Mouse (Mus musculus): ENCODE results near the gene Gpx4. TPM values are rescaled to one million over a fixed set of nuclear protein-coding genes. Genes with fewer than 3 reads are reported as not detected.

The Gpx4 gene
- polyA plus RNA-seq, 1 experiment from 2014 or later, result 515 TPM

DNA sequence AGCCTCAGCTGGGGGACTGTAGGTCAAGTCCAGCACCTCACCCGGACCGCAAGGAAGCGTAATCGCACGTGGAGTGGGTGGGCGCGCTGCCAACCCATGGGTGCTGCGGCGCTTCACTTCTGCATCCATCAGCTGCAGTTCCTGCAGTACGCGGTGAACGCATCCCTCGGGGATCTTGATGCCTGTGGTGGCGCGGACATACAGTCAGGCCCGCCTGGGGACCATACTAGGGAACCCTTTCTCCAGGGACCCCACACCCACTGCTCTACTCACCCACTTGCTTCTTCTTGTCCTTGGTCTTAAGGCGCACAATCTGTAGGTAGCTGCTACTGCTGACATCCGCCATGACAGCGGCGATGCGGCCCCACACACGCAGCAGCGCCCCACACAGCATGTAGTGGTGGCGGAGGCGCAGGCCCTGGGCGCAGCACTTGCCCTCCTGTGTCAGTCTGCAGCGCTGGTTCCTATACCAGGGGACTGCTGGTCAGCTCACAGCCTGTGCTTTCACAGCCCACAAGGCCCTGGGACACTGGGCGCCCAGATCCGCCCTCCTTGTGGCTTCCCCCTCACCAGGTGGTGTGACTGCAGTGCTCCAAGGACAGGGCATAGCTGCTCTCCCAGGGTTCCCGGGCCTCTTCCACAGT lies 10.8 kb downstream of the Gpx4 start:
- no peak for DNase-seq (ENCODE audit: low spot score)
- Histone ChIP-seq H3K4me3 (ENCODE audit: low read depth, low read length) (no peak overlapping the region), H3K4me1 (ENCODE audit: control insufficient read depth, insufficient read depth, low read length) (no peaks in the 10 kb centered on the region; the same call in 1 of the 2 replicates), H3K9ac (replicated peaks; ENCODE audit: low read length) (no peak overlapping the region), H3K27me3 (ENCODE audit: control insufficient read depth, insufficient read depth, low read length) (no peaks in the 10 kb centered on the region), H3K4me2 (ENCODE audit: low read depth, low read length) (no peak overlapping the region), H3K36me3 (replicated peaks; ENCODE audit: control insufficient read depth, insufficient read depth, low read depth, low read length) (peaks cover 6% of the 10 kb centered on the region), H3K27ac (replicated peaks; ENCODE audit: low read depth, low read length) (no peak overlapping the region), H3K9me3 (replicated peaks; ENCODE audit: control insufficient read depth, low read length) (no peaks in the 10 kb centered on the region)
- WGBS, result 80% methylated on average over 30 of the region's 30 CpGs
- ATAC-seq (replicated peaks; ENCODE audit: insufficient number of reproducible peaks, low FRiP score, low TSS enrichment, low read depth), result no peak

- Histone ChIP-seq H3K27me3 (ENCODE audit: control insufficient read depth, insufficient read depth, low read length) (no peaks in the 10 kb centered on the region), H3K4me3 (ENCODE audit: low read depth, low read length) (no peak overlapping the region), H3K27ac (replicated peaks; ENCODE audit: low read depth, low read length) (no peak overlapping the region), H3K9ac (replicated peaks; ENCODE audit: low read length) (no peak overlapping the region), H3K4me1 (ENCODE audit: control insufficient read depth, insufficient read depth, low read length) (no peaks in the 10 kb centered on the region), H3K4me2 (ENCODE audit: low read depth, low read length) (no peak overlapping the region), H3K36me3 (replicated peaks; ENCODE audit: control insufficient read depth, insufficient read depth, low read depth, low read length) (no peaks in the 10 kb centered on the region), H3K9me3 (replicated peaks; ENCODE audit: control insufficient read depth, low read length) (no peaks in the 10 kb centered on the region)
- 94% methylated on average over 5 of the region's 5 CpGs for WGBS
- ATAC-seq (replicated peaks; ENCODE audit: insufficient number of reproducible peaks, low FRiP score, low TSS enrichment, low read depth) (no peak), DNase-seq (ENCODE audit: low spot score) (no peak)
Observed at GRCm38 (mm10) chr10:80063104-80063503, 16.1 kb downstream of the Gpx4 start.

GRCm38 (mm10) chr10:80063877-80064650 lies 17.1 kb downstream of the Gpx4 start:
- Histone ChIP-seq H3K27ac (replicated peaks; ENCODE audit: low read depth, low read length) (no peak overlapping the region), H3K27me3 (ENCODE audit: control insufficient read depth, insufficient read depth, low read length) (no peaks in the 10 kb centered on the region), H3K36me3 (replicated peaks; ENCODE audit: control insufficient read depth, insufficient read depth, low read depth, low read length) (no peaks in the 10 kb centered on the region), H3K9ac (replicated peaks; ENCODE audit: low read length) (no peak overlapping the region), H3K4me3 (ENCODE audit: low read depth, low read length) (no peak overlapping the region), H3K9me3 (replicated peaks; ENCODE audit: control insufficient read depth, low read length) (no peaks in the 10 kb centered on the region), H3K4me2 (ENCODE audit: low read depth, low read length) (no peak overlapping the region), H3K4me1 (ENCODE audit: control insufficient read depth, insufficient read depth, low read length) (no peaks in the 10 kb centered on the region)
- DNase-seq (ENCODE audit: low spot score) (no peak), ATAC-seq (replicated peaks; ENCODE audit: insufficient number of reproducible peaks, low FRiP score, low TSS enrichment, low read depth) (no peak)
- WGBS, result 79% methylated on average over 23 of the region's 23 CpGs

DNA sequence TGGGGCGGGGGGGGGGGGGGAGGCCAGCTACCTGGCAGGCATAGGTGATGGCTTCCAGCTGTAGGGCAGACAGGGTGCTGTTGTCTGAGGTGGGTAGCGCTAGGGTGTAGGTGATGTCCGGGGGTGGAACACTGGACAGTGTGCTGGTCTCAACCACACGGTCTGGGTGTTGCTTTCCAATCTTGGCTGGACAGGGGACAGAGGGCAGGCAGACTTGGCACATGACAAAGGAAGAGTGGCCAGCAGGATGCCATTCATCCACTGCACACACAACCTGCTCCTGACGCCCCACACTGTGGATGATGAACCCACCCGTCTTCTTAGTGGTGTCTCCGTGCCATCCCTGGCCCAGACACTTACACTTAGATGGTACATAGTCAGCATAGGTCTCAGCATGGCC lies 22.3 kb downstream of the Gpx4 start:
- no peak overlapping the region for H3K4me3 ChIP-seq (ENCODE audit: low read depth, low read length)
- H3K4me1 ChIP-seq (ENCODE audit: control insufficient read depth, insufficient read depth, low read length), result no peaks in the 10 kb centered on the region; the same call in none of the 2 replicates
- H3K9me3 ChIP-seq (replicated peaks; ENCODE audit: control insufficient read depth, low read length), result no peaks in the 10 kb centered on the region
- DNase-seq (ENCODE audit: low spot score), result no peak
- WGBS, result 98% methylated on average over 6 of the region's 7 CpGs
- H3K27me3 ChIP-seq (ENCODE audit: control insufficient read depth, insufficient read depth, low read length), result no peaks in the 10 kb centered on the region
- no peak for ATAC-seq (replicated peaks; ENCODE audit: insufficient number of reproducible peaks, low FRiP score, low TSS enrichment, low read depth)
- no peak overlapping the region for H3K27ac ChIP-seq (replicated peaks; ENCODE audit: low read depth, low read length)
- no peak overlapping the region for H3K9ac ChIP-seq (replicated peaks; ENCODE audit: low read length)
- no peaks in the 10 kb centered on the region for H3K36me3 ChIP-seq (replicated peaks; ENCODE audit: control insufficient read depth, insufficient read depth, low read depth, low read length)
- H3K4me2 ChIP-seq (ENCODE audit: low read depth, low read length), result no peak overlapping the region

DNA sequence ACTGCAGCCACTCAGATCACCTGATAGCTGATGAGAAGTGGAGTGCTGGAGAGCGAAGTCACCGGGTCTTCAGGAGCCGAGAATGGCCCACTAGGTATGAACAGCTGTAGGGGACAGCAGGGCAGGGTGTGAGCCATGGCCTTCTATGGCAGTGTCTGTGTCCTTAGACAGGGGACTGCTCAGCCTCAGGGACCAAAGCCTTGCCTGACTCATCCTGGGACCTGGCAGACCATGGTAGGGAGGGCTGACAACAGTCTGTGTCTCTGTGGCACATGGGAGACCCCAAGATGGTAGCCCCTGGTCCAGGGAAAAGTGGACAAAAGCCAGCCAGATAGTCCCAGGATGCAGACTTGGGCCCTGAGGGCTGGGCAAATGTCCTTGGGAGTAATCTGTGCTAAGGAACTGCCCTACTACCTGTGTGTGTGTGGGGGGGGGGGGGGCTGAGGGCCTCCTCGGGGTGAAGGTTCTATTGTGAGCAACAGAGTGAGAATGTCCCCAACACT lies 23.0 kb downstream of the Gpx4 start:
- no peak for DNase-seq (ENCODE audit: low spot score)
- Histone ChIP-seq H3K36me3 (replicated peaks; ENCODE audit: control insufficient read depth, insufficient read depth, low read depth, low read length) (no peaks in the 10 kb centered on the region), H3K27ac (replicated peaks; ENCODE audit: low read depth, low read length) (no peak overlapping the region), H3K9me3 (replicated peaks; ENCODE audit: control insufficient read depth, low read length) (no peaks in the 10 kb centered on the region), H3K4me3 (ENCODE audit: low read depth, low read length) (no peak overlapping the region), H3K9ac (replicated peaks; ENCODE audit: low read length) (no peak overlapping the region), H3K27me3 (ENCODE audit: control insufficient read depth, insufficient read depth, low read length) (no peaks in the 10 kb centered on the region), H3K4me2 (ENCODE audit: low read depth, low read length) (no peak overlapping the region), H3K4me1 (ENCODE audit: control insufficient read depth, insufficient read depth, low read length) (no peaks in the 10 kb centered on the region; the same call in none of the 2 replicates)
- ATAC-seq (replicated peaks; ENCODE audit: insufficient number of reproducible peaks, low FRiP score, low TSS enrichment, low read depth), result no peak
- 94% methylated on average over 4 of the region's 4 CpGs for WGBS

DNA sequence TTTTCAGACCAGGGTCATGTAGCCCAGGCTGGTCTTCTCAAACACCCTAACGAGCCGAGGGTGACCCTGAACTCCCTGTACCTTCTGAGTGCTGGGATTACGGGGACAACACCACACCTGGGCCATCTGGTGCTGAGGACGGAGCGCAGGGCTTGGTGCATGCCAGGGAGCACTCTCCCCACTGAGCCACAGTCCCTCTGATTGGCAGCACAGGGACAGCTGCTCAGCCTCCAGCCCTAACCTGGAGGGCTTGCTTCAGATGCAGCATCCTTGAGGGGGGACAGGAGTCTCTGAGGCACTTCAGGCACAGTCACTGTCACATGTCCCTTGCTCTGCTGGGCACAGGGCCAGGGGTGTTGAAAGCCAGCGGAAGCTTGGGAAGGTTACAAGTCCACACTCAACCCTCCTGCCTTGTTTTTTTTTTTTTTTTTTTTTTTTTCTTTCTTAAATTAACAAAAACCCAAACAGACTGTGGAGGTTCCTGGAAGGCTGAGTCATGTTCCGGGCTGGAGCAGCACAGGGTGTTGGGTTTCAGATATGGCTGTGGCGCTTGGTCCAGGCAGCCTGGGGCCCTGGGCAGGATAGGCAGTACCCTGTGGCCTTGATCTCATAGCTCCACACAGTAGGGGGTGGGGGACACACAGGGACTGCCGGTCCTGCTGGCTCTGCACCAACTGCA lies 24.0 kb downstream of the Gpx4 start:
- Histone ChIP-seq H3K36me3 (replicated peaks; ENCODE audit: control insufficient read depth, insufficient read depth, low read depth, low read length) (no peaks in the 10 kb centered on the region), H3K4me2 (ENCODE audit: low read depth, low read length) (no peak overlapping the region), H3K9me3 (replicated peaks; ENCODE audit: control insufficient read depth, low read length) (no peaks in the 10 kb centered on the region), H3K27me3 (ENCODE audit: control insufficient read depth, insufficient read depth, low read length) (no peaks in the 10 kb centered on the region), H3K4me3 (ENCODE audit: low read depth, low read length) (no peak overlapping the region), H3K9ac (replicated peaks; ENCODE audit: low read length) (peak overlapping the region; percentile 33), H3K27ac (replicated peaks; ENCODE audit: low read depth, low read length) (peak overlapping the region; percentile 59), H3K4me1 (ENCODE audit: control insufficient read depth, insufficient read depth, low read length) (no peaks in the 10 kb centered on the region; the same call in none of the 2 replicates)
- DNase-seq (ENCODE audit: low spot score) (peak; percentile 56), ATAC-seq (replicated peaks; ENCODE audit: insufficient number of reproducible peaks, low FRiP score, low TSS enrichment, low read depth) (peak; percentile 69)
- 56% methylated on average over 9 of the region's 9 CpGs for WGBS

GRCm38 (mm10) chr10:80071516-80071900 lies 24.5 kb downstream of the Gpx4 start:
- Histone ChIP-seq H3K9ac (replicated peaks; ENCODE audit: low read length) (no peak overlapping the region; the same call in 1 of the 2 replicates), H3K9me3 (replicated peaks; ENCODE audit: control insufficient read depth, low read length) (no peaks in the 10 kb centered on the region), H3K27ac (replicated peaks; ENCODE audit: low read depth, low read length) (peak overlapping the region; percentile 52), H3K4me2 (ENCODE audit: low read depth, low read length) (no peak overlapping the region), H3K4me3 (ENCODE audit: low read depth, low read length) (no peak overlapping the region), H3K4me1 (ENCODE audit: control insufficient read depth, insufficient read depth, low read length) (no peaks in the 10 kb centered on the region; the same call in none of the 2 replicates), H3K27me3 (ENCODE audit: control insufficient read depth, insufficient read depth, low read length) (no peaks in the 10 kb centered on the region), H3K36me3 (replicated peaks; ENCODE audit: control insufficient read depth, insufficient read depth, low read depth, low read length) (no peaks in the 10 kb centered on the region)
- no peak for DNase-seq (ENCODE audit: low spot score)
- WGBS, result 79% methylated on average over 3 of the region's 3 CpGs
- ATAC-seq (replicated peaks; ENCODE audit: insufficient number of reproducible peaks, low FRiP score, low TSS enrichment, low read depth), result no peak

Data from embryonic facial prominence, embryonic 11.5 days (tissue).